17 mouse cellular contexts compared by ENCODE assay signal in genomic region chr9:87737271-87737670, GRCm38 (mm10). TPM values are rescaled to one million over a fixed set of nuclear protein-coding genes. Genes with fewer than 3 reads are reported as not detected.
"Had no signal": no experiment of that assay in that cellular context is flagged by ENCODE, and none has a peak within 500 bp of the region (broad histone marks: within the 10 kb centered on the region; RNA-seq: fewer than 3 reads in every experiment).

No protein-coding gene starts in this region.

- DNase-seq: kidney, adult 8-10 months; kidney, postnatal 25 days; layer of hippocampus, adult 9-11 months; layer of hippocampus, postnatal 36 days; lung, adult 18-20 months; lung, postnatal 10 days; lung, postnatal 4 days; right cerebral cortex, postnatal 4 days; spleen, adult 18-20 months; thymus, adult 18-20 months; thymus, postnatal 14 days had no signal

- H3K9me3 ChIP-seq: limb, embryonic 13.5 days; midbrain, embryonic 10.5 days had no signal

- ATAC-seq: intestine, postnatal 0 days; midbrain, embryonic 16.5 days had no signal

- H3K9ac ChIP-seq: limb, embryonic 13.5 days; liver, embryonic 14.5 days had no signal

- H3K27ac ChIP-seq: limb, embryonic 13.5 days; liver, embryonic 14.5 days; midbrain, embryonic 10.5 days had no signal

- H3K36me3 ChIP-seq: limb, embryonic 13.5 days; midbrain, embryonic 10.5 days had no signal

- H3K4me3 ChIP-seq: midbrain, embryonic 10.5 days had no signal

RNA-seq across cellular contexts. Expression of gene Tbx18, which starts 6.2 kb away (rescaled TPM):
- polyA plus RNA-seq: liver, adult 2 months had no signal
